Mouse (Mus musculus) kidney, adult 18-20 months (tissue): ENCODE data around the gene Utrn.

Source experiments
- DNase-seq: peaks from one replicate; pipeline ENCODE4 v3.0.0; 2021

The Utrn gene

GRCm38 (mm10) chr10:12868189-12869028 lies 756 bp downstream of the Utrn start:
- peak; percentile 82 for DNase-seq

GRCm38 (mm10) chr10:12867733-12868188 lies 1.4 kb downstream of the Utrn start:
- DNase-seq, result peak; percentile 38

DNA sequence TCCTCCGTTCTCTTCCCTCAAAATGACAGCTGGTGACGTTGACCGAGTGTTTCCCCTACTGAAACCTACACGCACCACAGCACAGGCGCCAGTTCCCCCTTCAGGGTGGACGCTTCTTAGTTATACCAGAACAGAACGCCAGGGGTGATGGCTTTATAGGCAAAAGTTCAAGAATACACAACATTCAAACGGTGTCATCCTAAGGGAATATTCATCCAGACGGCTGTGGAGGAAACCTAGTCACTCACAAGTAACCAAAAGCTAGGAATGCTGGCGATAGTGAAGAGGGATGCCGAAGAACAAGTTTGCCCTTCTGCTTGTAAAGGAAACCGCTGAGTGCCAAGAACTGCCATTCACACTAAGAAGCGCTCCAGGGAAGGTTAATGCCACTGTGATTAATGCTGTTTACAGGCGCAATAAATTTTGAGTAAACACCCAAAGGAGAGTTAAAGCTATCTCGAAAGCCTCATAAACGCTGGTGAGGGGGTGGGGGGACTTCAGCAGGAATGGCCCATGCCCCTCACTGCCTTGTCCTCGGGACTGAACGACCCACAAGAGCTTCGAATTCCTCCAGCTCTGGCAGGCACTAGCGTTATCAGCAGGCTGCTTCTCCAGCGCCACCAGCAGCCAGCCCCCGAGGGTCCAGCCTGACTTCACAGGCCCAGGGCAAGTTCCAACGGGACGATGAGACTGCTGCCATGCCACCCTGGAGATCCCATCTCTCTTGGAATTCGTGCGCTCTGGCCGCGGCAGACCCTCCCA lies 2.0 kb downstream of the Utrn start:
- DNase-seq, result peak; percentile 57

- DNase-seq, result no peak
These were observed 4.0 kb downstream of the Utrn start for GRCm38 (mm10) chr10:12865201-12865600.

DNA sequence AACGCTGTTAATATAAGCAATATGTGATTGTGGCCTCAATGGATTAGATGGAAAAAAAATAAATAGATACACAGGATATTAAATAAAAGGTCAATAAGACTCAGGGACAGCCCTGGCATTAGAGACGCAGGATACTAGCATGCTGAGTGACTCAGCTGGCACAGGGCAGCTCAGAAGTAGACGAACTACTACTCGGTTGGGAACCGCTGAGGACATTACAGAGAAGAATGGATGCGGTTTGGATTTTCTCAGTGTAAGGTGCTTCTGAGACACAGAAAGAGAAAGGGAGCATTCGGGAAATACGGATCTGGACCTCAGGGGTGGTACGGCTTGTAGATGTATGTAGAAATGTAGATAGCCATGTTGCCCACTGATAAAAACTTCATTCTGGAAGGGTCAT lies 5.6 kb downstream of the Utrn start:
- DNase-seq, result no peak

- DNase-seq, result no peak
These were observed 7.1 kb downstream of the Utrn start for GRCm38 (mm10) chr10:12862047-12862446.

GRCm38 (mm10) chr10:12861381-12861780 lies 7.8 kb downstream of the Utrn start:
- no peak for DNase-seq

GRCm38 (mm10) chr10:12860765-12861164 lies 8.4 kb downstream of the Utrn start:
- DNase-seq, result no peak

GRCm38 (mm10) chr10:12860331-12860730 lies 8.8 kb downstream of the Utrn start:
- DNase-seq, result no peak

DNA sequence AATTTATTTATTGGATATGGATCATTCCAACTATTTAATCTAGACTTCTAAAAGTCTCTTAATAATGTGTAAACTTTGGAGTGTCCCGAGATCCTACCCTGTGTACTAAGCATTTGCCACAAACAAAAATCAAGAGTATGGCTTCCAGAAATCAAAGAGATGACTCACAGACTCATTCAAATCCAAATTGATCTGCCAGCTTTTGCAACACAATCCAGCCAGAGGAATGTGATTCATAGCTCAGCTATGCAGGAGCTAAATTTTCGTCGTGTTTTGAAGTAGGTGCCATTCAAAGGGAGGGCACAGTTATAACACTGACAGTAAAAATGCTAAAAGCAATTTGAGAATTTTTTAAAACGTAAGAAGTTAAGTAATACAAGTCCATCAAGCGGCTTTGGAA lies 11.1 kb downstream of the Utrn start:
- no peak for DNase-seq

- DNase-seq, result peak; percentile 61
These were observed 14.9 kb downstream of the Utrn start for GRCm38 (mm10) chr10:12854298-12854697.

DNA sequence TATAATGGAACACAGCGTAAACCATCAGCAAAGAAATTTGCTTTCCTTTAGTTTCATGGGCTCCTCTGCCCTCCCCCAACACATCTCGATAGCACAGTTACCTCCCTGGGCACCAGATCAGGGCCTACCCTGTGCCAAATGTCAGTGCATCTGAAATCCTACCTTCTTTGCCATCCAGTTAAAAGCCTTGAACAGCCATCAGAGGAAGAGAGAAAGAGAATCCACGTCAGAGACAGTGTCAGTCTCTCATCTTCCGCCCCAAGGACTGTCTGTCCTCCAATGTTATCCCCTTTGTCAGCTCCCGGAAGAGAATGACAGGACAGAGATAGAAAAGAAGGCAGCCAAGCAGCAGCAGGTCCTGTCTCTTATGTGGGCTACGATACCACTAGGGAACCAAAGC lies 15.4 kb downstream of the Utrn start:
- DNase-seq, result peak; percentile 8

GRCm38 (mm10) chr10:12853196-12853620 lies 16.0 kb downstream of the Utrn start:
- DNase-seq, result peak; percentile 21

DNA sequence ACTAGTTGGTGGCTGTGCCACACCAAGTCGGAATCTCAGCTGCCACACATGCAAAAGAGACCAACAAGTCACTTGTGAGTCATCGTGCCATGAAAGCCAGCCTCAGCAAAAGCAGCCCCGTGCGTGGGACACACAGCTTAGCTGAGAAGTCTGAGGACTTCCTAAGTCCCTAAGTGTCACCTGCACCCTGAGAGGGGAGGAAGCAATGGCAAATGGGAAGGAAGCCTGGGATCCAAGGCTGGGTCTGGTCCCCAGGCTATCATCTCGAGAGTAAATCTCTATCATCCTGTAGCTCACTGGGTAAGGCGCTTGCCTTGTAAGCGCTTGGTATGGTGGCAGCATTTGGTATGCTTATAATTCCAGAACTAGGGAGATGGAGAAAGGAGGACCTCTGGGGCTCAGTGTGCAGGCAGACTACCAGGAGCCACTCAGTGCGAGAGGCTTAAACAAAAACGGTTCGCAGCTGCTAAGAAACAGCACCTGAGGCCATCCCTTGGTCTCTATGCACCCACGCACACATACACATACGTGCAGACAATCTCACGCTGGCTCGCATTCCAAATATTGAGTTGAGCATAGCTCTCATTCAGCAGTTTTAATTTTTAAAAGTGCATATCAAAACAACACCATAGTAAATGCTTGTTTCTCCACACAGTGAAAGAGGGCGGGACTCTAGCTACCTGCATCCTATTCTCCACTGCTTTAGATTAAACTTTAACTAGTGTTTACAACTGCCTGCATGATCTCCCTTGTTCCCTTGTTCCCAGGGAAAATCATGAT lies 16.6 kb downstream of the Utrn start:
- DNase-seq, result peak; percentile 29

DNA sequence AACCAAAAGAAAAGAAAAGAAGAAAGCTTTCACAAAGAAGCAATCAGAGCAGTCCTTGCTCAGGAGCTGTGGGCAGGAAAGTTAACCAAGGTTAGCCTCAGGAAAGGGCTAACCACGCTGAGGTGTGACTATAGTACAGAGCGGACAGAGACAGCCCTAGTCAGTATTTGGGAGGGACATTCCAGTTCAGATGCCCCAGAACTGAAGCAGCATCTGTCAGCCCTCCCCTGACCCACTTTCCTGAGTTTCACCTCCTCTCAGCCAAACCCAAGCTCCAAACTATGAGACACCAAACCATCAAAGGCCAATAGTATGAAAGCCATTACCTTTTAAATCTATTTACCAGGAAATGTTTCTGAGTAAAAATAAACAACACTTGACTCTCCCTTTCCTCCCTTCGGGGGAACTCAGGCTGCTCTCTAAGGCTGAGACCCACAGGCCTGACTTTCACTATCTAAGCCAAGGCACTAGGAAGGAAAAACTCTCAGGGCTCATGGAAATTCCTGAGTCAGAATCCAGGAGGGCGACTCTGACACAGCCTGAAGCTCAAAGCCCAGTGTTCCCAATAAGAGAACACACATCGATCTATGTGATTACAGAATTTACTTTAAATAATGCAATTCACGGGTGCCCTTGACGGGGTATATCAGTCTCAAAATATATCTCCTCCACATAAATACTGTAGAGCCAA lies 18.2 kb downstream of the Utrn start:
- DNase-seq, result no peak

- DNase-seq, result no peak
These were observed 20.6 kb downstream of the Utrn start for GRCm38 (mm10) chr10:12848322-12849108.

- no peak for DNase-seq
These were observed 26.6 kb downstream of the Utrn start for GRCm38 (mm10) chr10:12842543-12842942.

DNA sequence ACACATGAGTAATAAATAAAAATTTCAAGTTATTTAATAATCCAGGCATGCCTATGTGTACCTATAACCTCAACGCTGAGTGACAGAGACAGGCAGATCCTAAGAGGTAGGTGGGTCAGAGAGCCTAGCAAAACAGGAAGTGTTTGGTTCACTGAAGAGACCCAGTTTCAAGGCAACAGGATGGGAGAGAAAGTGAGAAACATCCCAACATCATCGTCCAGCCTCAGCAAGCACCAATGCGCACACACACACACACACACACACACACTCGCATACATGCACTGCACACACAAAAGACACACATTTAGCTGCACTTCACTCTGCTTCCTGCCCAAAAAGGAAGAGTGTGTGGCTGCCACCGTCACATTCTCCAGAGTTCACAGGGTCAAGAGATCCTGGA lies 27.7 kb downstream of the Utrn start:
- DNase-seq, result no peak

DNA sequence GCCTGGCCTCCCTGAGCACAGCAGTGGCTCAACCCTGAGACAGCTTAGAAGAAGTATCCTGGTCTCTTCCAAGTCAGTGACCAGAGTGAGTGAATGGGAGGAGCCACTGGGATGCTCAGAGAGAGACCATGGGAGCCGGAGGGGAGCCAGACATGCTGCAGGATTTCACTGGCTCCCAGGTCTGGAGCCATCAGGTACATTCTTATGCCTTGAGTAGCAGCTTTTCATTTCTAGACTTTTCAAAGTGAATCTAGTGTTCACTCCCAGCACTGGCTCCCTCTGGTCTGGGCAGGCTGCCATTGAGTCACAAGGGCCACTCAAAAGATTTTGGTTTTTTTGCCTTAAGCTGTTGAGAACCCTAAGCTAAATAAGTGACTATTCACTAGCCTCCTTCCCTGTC lies 31.5 kb downstream of the Utrn start:
- DNase-seq, result no peak

- DNase-seq, result no peak
These were observed 32.9 kb downstream of the Utrn start for GRCm38 (mm10) chr10:12836048-12836816.

- no peak for DNase-seq
These were observed 35.0 kb downstream of the Utrn start for GRCm38 (mm10) chr10:12834215-12834614.
